Mouse (Mus musculus): ENCODE measurements around the gene Cd163l1.

DNA sequence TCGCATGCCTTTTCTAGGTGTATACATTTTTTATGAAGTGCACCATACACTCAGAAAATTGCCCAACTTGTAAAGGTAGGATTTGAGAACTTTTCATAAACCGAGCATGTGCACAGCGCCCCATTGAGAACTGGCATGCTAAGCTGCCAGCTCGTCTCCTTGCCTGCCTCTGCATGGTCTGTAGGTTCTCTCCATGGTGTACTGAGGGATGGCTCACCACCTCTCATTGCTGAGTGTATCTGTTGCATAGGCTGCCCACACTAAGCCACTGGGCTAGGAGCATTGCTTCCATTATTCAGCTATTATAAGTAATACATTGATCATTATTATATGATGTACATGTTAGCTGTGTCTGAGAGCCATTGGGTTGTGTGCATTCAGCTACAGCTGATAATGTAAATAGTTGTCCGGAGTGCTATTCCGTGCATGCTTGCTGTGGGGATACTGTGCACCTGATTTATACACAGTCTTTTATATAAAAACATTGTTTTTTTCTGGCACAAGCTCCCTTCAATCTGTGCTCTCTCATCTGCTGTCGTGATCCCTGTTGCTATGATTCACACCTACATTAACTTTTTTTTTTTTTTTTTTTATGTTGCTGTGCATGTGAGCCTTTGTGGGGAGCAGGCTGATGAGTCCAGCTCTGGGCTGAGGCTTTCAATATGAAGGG is 30.2 kb upstream of the Cd163l1 start:
- no peak for TF ChIP-seq CTCF (IDR thresholded peaks at IDR 0.05; ENCODE audit: insufficient read depth, low read length)
- no peak for TF ChIP-seq POLR2A (IDR thresholded peaks at IDR 0.05; ENCODE audit: borderline replicate concordance, extremely low read depth, low read depth, low read length)
